Mouse (Mus musculus): Measurements from ENCODE around the gene Pate2. TPM values are rescaled to one million over a fixed set of nuclear protein-coding genes. Genes with fewer than 3 reads are reported as not detected.

Gene Pate2
- polyA plus RNA-seq, 1 experiment from 2014 or later = 0.75 TPM

DNA sequence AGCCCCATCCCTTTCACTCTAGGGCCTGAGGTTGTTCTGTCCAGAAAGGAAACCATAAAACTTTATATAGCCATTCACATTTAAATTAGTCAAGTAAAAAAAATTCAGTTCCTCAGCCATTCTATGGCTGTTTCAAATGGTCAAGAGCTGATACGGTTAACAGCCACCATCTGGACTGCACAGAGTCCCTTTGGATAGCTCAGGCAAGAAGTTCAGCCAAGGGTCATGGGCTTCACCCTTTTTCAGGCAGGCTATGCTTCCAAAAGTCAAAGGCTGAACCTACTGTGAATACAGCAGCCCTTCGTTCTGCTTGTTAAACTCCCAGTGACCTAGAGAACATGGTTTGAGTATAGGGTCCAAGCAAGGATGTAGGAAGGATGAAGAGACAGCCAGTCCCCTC is 25.4 kb upstream of the Pate2 start:
- WGBS = 83% methylated on average over 2 of the region's 2 CpGs
- no peak for ATAC-seq (replicated peaks; ENCODE audit: low FRiP score)
- H3K9me3 ChIP-seq (ENCODE audit: control insufficient read depth, low read length) = no peaks in the 10 kb centered on the region

GRCm38 (mm10) chr9:35545704-35546103 is 24.4 kb upstream of the Pate2 start:
- Histone ChIP-seq H3K4me2 (ENCODE audit: low read depth, low read length, severe bottlenecking) (no peak overlapping the region), H3K27ac (ENCODE audit: low read depth, low read length) (no peak overlapping the region), H3K27me3 (ENCODE audit: control insufficient read depth, insufficient read depth, low read length) (no peaks in the 10 kb centered on the region), H3K9me3 (ENCODE audit: control insufficient read depth, low read length) (no peaks in the 10 kb centered on the region), H3K36me3 (ENCODE audit: control insufficient read depth, insufficient read depth, low read length) (no peaks in the 10 kb centered on the region; the same call in 1 of the 2 replicates), H3K4me1 (replicated peaks; ENCODE audit: control insufficient read depth, insufficient read depth, low read length) (no peaks in the 10 kb centered on the region), H3K4me3 (ENCODE audit: low read depth, low read length) (no peak overlapping the region), H3K9ac (ENCODE audit: low read length) (no peak overlapping the region)
- 78% methylated on average over 12 of the region's 12 CpGs for WGBS
- ATAC-seq (replicated peaks; ENCODE audit: low FRiP score) = no peak
- no peak for DNase-seq (ENCODE audit: low spot score)

More for the DNA sequence above, 25.4 kb upstream of the Pate2 start:
- Histone ChIP-seq H3K4me2 (ENCODE audit: low read depth, low read length, severe bottlenecking) (no peak overlapping the region), H3K27ac (ENCODE audit: low read depth, low read length) (no peak overlapping the region), H3K4me1 (replicated peaks; ENCODE audit: control insufficient read depth, insufficient read depth, low read length) (no peaks in the 10 kb centered on the region), H3K9ac (ENCODE audit: low read length) (no peak overlapping the region), H3K4me3 (ENCODE audit: low read depth, low read length) (no peak overlapping the region), H3K27me3 (ENCODE audit: control insufficient read depth, insufficient read depth, low read length) (no peaks in the 10 kb centered on the region), H3K36me3 (ENCODE audit: control insufficient read depth, insufficient read depth, low read length) (no peaks in the 10 kb centered on the region; the same call in 1 of the 2 replicates)
- DNase-seq (ENCODE audit: low spot score) = no peak

DNA sequence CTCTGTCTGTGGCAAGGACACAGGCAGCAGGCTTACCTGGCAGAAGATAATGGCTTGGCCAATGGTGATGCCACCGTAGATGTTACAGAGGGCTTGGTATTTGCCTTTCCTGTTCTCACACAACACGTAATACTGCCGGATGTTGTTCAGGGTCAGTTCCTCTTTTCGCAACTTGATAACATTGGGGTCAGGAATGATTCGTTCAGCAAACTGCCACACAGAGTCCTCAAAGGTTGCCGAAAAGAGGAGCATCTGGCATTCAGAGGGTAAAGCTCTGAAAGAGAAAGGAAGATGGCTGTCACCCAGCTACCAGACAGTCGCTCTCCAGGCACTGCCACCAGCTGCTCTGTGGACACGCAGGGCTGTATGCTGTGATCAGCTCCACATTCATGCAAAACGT is 23.3 kb upstream of the Pate2 start:
- Histone ChIP-seq H3K36me3 (ENCODE audit: control insufficient read depth, insufficient read depth, low read length) (no peaks in the 10 kb centered on the region), H3K9ac (ENCODE audit: low read length) (no peak overlapping the region), H3K4me3 (ENCODE audit: low read depth, low read length) (no peak overlapping the region), H3K27ac (ENCODE audit: low read depth, low read length) (no peak overlapping the region), H3K4me2 (ENCODE audit: low read depth, low read length, severe bottlenecking) (no peak overlapping the region), H3K9me3 (ENCODE audit: control insufficient read depth, low read length) (no peaks in the 10 kb centered on the region), H3K4me1 (replicated peaks; ENCODE audit: control insufficient read depth, insufficient read depth, low read length) (no peaks in the 10 kb centered on the region), H3K27me3 (ENCODE audit: control insufficient read depth, insufficient read depth, low read length) (no peaks in the 10 kb centered on the region)
- peak; percentile 19 for DNase-seq (ENCODE audit: low spot score)
- ATAC-seq (replicated peaks; ENCODE audit: low FRiP score) = no peak
- WGBS = 88% methylated on average over 9 of the region's 9 CpGs

- no peaks in the 10 kb centered on the region for H3K27me3 ChIP-seq (ENCODE audit: control insufficient read depth, insufficient read depth, low read length)
- no peak for ATAC-seq (replicated peaks; ENCODE audit: low FRiP score)
- no peaks in the 10 kb centered on the region for H3K4me1 ChIP-seq (replicated peaks; ENCODE audit: control insufficient read depth, insufficient read depth, low read length)
- H3K4me3 ChIP-seq (ENCODE audit: low read depth, low read length) = no peak overlapping the region
- no peak overlapping the region for H3K27ac ChIP-seq (ENCODE audit: low read depth, low read length)
- H3K4me2 ChIP-seq (ENCODE audit: low read depth, low read length, severe bottlenecking) = no peak overlapping the region
- H3K36me3 ChIP-seq (ENCODE audit: control insufficient read depth, insufficient read depth, low read length) = no peaks in the 10 kb centered on the region
- no peaks in the 10 kb centered on the region for H3K9me3 ChIP-seq (ENCODE audit: control insufficient read depth, low read length)
- H3K9ac ChIP-seq (ENCODE audit: low read length) = no peak overlapping the region
- peak; percentile 30 for DNase-seq (ENCODE audit: low spot score)
- WGBS = 90% methylated on average over 9 of the region's 9 CpGs
Observed at GRCm38 (mm10) chr9:35548455-35548854, 21.6 kb upstream of the Pate2 start.

DNA sequence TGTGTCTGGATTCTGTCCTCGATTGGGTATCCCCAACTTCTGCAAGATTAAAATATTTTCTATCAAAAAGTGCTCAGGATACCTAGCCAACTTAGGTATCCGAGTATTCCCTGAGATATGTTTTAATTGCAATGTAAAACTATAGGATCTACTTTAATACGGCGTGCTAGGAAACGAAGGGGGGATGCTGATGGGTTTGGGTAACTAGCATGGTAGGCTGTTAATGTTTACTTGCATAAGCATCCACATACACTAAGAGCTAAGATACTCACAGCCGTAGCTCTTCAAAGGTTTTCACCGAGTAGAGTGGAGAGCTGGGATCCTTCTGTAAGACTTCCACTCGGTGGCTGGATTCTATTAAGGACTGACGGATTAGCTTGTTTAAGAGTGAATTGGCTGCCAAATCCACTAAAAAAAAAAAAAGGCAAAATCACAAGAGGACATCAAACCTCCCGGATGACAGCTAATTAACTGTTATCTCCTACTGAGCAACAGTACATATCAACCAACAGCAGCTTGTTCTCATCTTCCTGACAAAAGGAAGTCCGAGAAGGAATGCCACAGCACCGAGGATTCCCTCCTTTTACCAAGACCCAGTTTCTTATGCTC is 13.5 kb upstream of the Pate2 start:
- Histone ChIP-seq H3K4me3 (ENCODE audit: low read depth, low read length) (no peak overlapping the region), H3K27me3 (ENCODE audit: control insufficient read depth, insufficient read depth, low read length) (peaks cover 4% of the 10 kb centered on the region; the same call in 1 of the 2 replicates), H3K27ac (ENCODE audit: low read depth, low read length) (no peak overlapping the region), H3K9me3 (ENCODE audit: control insufficient read depth, low read length) (no peaks in the 10 kb centered on the region), H3K36me3 (ENCODE audit: control insufficient read depth, insufficient read depth, low read length) (peaks cover 4% of the 10 kb centered on the region; the same call in 1 of the 2 replicates), H3K4me2 (ENCODE audit: low read depth, low read length, severe bottlenecking) (no peak overlapping the region), H3K9ac (ENCODE audit: low read length) (no peak overlapping the region), H3K4me1 (replicated peaks; ENCODE audit: control insufficient read depth, insufficient read depth, low read length) (no peaks in the 10 kb centered on the region; the same call in 1 of the 2 replicates)
- ATAC-seq (replicated peaks; ENCODE audit: low FRiP score) = no peak
- WGBS = 81% methylated on average over 12 of the region's 12 CpGs
- DNase-seq (ENCODE audit: low spot score) = no peak

DNA sequence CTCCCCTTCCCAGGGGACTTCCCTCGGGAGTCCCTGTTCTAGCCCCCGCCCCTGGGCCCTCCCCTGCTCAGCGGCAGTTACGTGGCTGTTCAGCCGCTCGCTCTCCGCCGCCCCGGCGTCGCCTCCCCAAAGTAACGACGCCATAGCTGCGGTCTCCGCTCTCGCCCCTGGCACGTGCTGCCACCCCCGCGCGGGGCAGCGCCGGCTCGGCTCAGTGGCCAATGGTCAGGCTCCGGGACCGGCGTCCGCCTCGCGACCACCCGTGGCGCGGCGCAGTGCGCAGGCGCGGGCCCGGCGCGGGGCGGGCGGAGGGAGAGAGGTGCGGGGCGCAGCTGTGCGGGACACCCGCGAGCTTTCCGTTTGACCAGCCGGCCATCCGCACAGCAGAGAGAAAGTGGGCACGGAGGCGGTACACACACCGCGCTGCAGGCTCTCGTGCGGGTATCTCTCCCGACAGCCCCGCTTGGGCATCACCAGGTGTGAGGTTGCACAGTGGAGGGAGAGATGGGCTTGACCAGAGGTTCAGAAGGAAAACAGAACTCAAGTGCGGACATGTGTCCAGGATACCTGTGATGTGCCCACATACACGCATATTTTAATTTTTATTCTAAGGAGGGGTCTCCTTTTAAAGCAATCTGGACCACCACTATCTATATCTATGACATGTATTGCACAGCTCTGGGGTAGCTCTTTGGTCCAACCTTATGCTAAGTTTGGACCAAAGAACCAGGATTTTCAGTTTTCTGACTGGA is 11.7 kb upstream of the Pate2 start, which contains the start of the genes Ddx25 and Pus3:
Ddx25 (minus strand) TSS at position 272 of the 752 bp plus-strand sequence.
Pus3 (plus strand) TSS at position 339 of the 752 bp plus-strand sequence.
- peaks cover 7% of the 10 kb centered on the region; the same call in 1 of the 2 replicates for H3K36me3 ChIP-seq (ENCODE audit: control insufficient read depth, insufficient read depth, low read length)
- H3K4me3 ChIP-seq (ENCODE audit: low read depth, low read length) = peak within 1 kb of the TSS; percentile 65
- no peaks in the 10 kb centered on the region; the same call in 1 of the 2 replicates for H3K4me1 ChIP-seq (replicated peaks; ENCODE audit: control insufficient read depth, insufficient read depth, low read length)
- H3K27me3 ChIP-seq (ENCODE audit: control insufficient read depth, insufficient read depth, low read length) = peaks cover 4% of the 10 kb centered on the region; the same call in 1 of the 2 replicates
- WGBS = under 1% methylated on average over 58 of the region's 59 CpGs
- ATAC-seq (replicated peaks; ENCODE audit: low FRiP score) = peak; percentile 86
- peak within 1 kb of the TSS; percentile 20; the same call in 1 of the 2 replicates for H3K27ac ChIP-seq (ENCODE audit: low read depth, low read length)
- H3K9me3 ChIP-seq (ENCODE audit: control insufficient read depth, low read length) = no peaks in the 10 kb centered on the region
- peak; percentile 89 for DNase-seq (ENCODE audit: low spot score)
- H3K9ac ChIP-seq (ENCODE audit: low read length) = peak within 1 kb of the TSS; percentile 69
- H3K4me2 ChIP-seq (ENCODE audit: low read depth, low read length, severe bottlenecking) = peak within 1 kb of the TSS; percentile 92

GRCm38 (mm10) chr9:35559009-35559890 is 10.8 kb upstream of the Pate2 start:
- H3K9me3 ChIP-seq (ENCODE audit: control insufficient read depth, low read length) = no peaks in the 10 kb centered on the region
- 3% methylated on average over 31 of the region's 31 CpGs for WGBS
- no peaks in the 10 kb centered on the region; the same call in 1 of the 2 replicates for H3K4me1 ChIP-seq (replicated peaks; ENCODE audit: control insufficient read depth, insufficient read depth, low read length)
- peak overlapping the region; percentile 92 for H3K4me2 ChIP-seq (ENCODE audit: low read depth, low read length, severe bottlenecking)
- peak overlapping the region; percentile 69 for H3K9ac ChIP-seq (ENCODE audit: low read length)
- peak overlapping the region; percentile 65 for H3K4me3 ChIP-seq (ENCODE audit: low read depth, low read length)
- DNase-seq (ENCODE audit: low spot score) (peak; percentile 92), ATAC-seq (replicated peaks; ENCODE audit: low FRiP score) (peak; percentile 92)
- H3K27me3 ChIP-seq (ENCODE audit: control insufficient read depth, insufficient read depth, low read length) = peaks cover 4% of the 10 kb centered on the region; the same call in 1 of the 2 replicates
- peak overlapping the region; percentile 20; the same call in 1 of the 2 replicates for H3K27ac ChIP-seq (ENCODE audit: low read depth, low read length)
- H3K36me3 ChIP-seq (ENCODE audit: control insufficient read depth, insufficient read depth, low read length) = peaks cover 7% of the 10 kb centered on the region; the same call in 1 of the 2 replicates

GRCm38 (mm10) chr9:35561076-35561475 is 9.0 kb upstream of the Pate2 start:
- Histone ChIP-seq H3K36me3 (ENCODE audit: control insufficient read depth, insufficient read depth, low read length) (peaks cover 7% of the 10 kb centered on the region; the same call in 1 of the 2 replicates), H3K4me3 (ENCODE audit: low read depth, low read length) (no peak overlapping the region), H3K4me2 (ENCODE audit: low read depth, low read length, severe bottlenecking) (no peak overlapping the region), H3K27me3 (ENCODE audit: control insufficient read depth, insufficient read depth, low read length) (peaks cover 4% of the 10 kb centered on the region; the same call in 1 of the 2 replicates), H3K4me1 (replicated peaks; ENCODE audit: control insufficient read depth, insufficient read depth, low read length) (no peaks in the 10 kb centered on the region; the same call in 1 of the 2 replicates), H3K9ac (ENCODE audit: low read length) (no peak overlapping the region), H3K27ac (ENCODE audit: low read depth, low read length) (no peak overlapping the region), H3K9me3 (ENCODE audit: control insufficient read depth, low read length) (no peaks in the 10 kb centered on the region)
- 91% methylated on average over 11 of the region's 11 CpGs for WGBS
- DNase-seq (ENCODE audit: low spot score) = no peak
- no peak for ATAC-seq (replicated peaks; ENCODE audit: low FRiP score)

All from forebrain, embryonic 11.5 days (tissue).